Mouse (Mus musculus) stomach, embryonic 14.5 days (tissue): ENCODE results near the gene Tnfrsf19. TPM values are rescaled to one million over a fixed set of nuclear protein-coding genes. Genes with fewer than 3 reads are reported as not detected.
A peak's percentile ranks its signal among the peaks of the same experiment; 100 is the strongest.

Source experiments
- ATAC-seq: fragments of 200-750 bp; cut with Nextera tagmentation; 2 replicates; pipeline ENCODE4 v1.8.0; 2017; ENCODE audit warnings: low read depth, moderate TSS enrichment; ENCODE audit not compliant: insufficient number of reproducible peaks, insufficient read depth, low FRiP score
- H3K27ac ChIP-seq: fragments of 300-500 bp; sonication (generic); 2 replicates; pipeline ENCODE4 v1.5.1; 2014; ENCODE audit warnings: mild to moderate bottlenecking, low read length, moderate library complexity, mixed read lengths
- H3K27me3 ChIP-seq: fragments of 300-500 bp; sonication (generic); 2 replicates; pipeline ENCODE4 v1.6.1; 2014; ENCODE audit warnings: low read length, control low read depth, mixed read lengths; ENCODE audit not compliant: control insufficient read depth, insufficient read depth
- H3K36me3 ChIP-seq: fragments of 300-500 bp; sonication (generic); 2 replicates; pipeline ENCODE4 v1.6.1; 2014; ENCODE audit warnings: mild to moderate bottlenecking, control low read depth, low read length, moderate library complexity, mixed read lengths; ENCODE audit not compliant: control insufficient read depth, insufficient read depth
- H3K4me1 ChIP-seq: fragments of 300-500 bp; sonication (generic); 2 replicates; pipeline ENCODE4 v1.6.1; 2014; ENCODE audit warnings: low read length, control low read depth, mixed read lengths; ENCODE audit not compliant: control insufficient read depth, insufficient read depth
- H3K4me2 ChIP-seq: fragments of 300-500 bp; sonication (generic); replicated peaks from 2 replicates; pipeline ENCODE4 v1.6.1; 2014; ENCODE audit warnings: low read depth, low read length, control low read depth
- H3K4me3 ChIP-seq: fragments of 300-500 bp; sonication (generic); 2 replicates; pipeline ENCODE4 v1.5.1; 2014; ENCODE audit warnings: low read depth, low read length, control low read depth
- H3K9ac ChIP-seq: fragments of 300-500 bp; sonication (generic); replicated peaks from 2 replicates; pipeline ENCODE4 v1.6.1; 2014; ENCODE audit warnings: low read depth, mild to moderate bottlenecking, control low read depth, low read length, moderate library complexity, mixed read lengths
- H3K9me3 ChIP-seq: fragments of 300-500 bp; sonication (generic); 2 replicates; pipeline ENCODE4 v1.6.1; 2016; ENCODE audit warnings: low read depth, low read length, control low read depth; ENCODE audit not compliant: control insufficient read depth
- WGBS: fragments of 180-500 bp; shearing (Covaris S2); extraction: QIAGEN DNeasy Blood & Tissue Kit; methylation state at CpG from one replicate; pipeline ENCODE4 v1.1.7; 2014; 5-methylcytosine and 5-hydroxymethylcytosine counted together
- polyA plus RNA-seq: library from polyadenylated mRNA; unstranded; fragments of >200 nt; fragmentation: Nextera tagmentation; extraction: Ambion mirVana; gene quantifications from 2 replicates; pipeline ENCODE4 v1.2.1, GENCODE M21; 2014

Tnfrsf19 gene
- polyA plus RNA-seq, 1 experiment from 2014 or later = 42.0 TPM

GRCm38 (mm10) chr14:61040236-61040635 is 6.1 kb downstream of the Tnfrsf19 start:
- Histone ChIP-seq H3K36me3 (no peaks in the 10 kb centered on the region), H3K4me1 (peaks cover 29% of the 10 kb centered on the region), H3K4me2 (no peak overlapping the region), H3K27me3 (no peaks in the 10 kb centered on the region), H3K9ac (no peak overlapping the region), H3K9me3 (no peaks in the 10 kb centered on the region), H3K4me3 (no peak overlapping the region), H3K27ac (no peak overlapping the region)
- 91% methylated on average over 13 of the region's 13 CpGs for WGBS
- no peak for ATAC-seq

DNA sequence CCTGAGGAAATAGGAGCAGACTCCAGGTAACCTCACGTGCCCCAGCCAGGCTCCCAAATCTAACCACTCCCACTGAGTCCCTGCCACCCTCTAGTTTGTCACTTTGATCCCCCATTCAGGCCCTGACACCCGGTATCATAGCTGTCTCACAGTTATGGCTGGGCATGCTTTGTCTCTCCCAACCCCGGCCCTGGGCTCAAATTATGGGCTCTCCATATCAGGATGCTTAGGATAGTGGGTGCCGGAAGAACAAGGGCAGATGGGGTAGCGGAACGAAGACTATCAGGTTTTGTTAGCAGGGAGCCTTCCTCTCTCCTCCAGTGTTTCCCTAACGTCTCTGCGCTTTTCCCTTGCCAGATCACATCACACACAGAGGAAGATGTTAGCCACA is 8.2 kb downstream of the Tnfrsf19 start:
- H3K27me3 ChIP-seq = no peaks in the 10 kb centered on the region
- no peak overlapping the region for H3K9ac ChIP-seq
- H3K9me3 ChIP-seq = no peaks in the 10 kb centered on the region
- H3K36me3 ChIP-seq = no peaks in the 10 kb centered on the region
- H3K27ac ChIP-seq = no peak overlapping the region
- H3K4me1 ChIP-seq = peaks cover 19% of the 10 kb centered on the region; the same call in 1 of the 2 replicates
- H3K4me3 ChIP-seq = peak overlapping the region; percentile 59
- WGBS = 34% methylated on average over 8 of the region's 8 CpGs
- peak overlapping the region; percentile 99 for H3K4me2 ChIP-seq
- no peak for ATAC-seq

GRCm38 (mm10) chr14:61037321-61038081 is 8.8 kb downstream of the Tnfrsf19 start:
- 1% methylated on average over 40 of the region's 40 CpGs for WGBS
- Histone ChIP-seq H3K27me3 (no peaks in the 10 kb centered on the region), H3K9ac (peak overlapping the region; percentile 42), H3K4me3 (peak overlapping the region; percentile 59), H3K4me2 (peak overlapping the region; percentile 99), H3K27ac (peak overlapping the region; percentile 15; the same call in 1 of the 2 replicates), H3K9me3 (no peaks in the 10 kb centered on the region), H3K4me1 (peaks cover 19% of the 10 kb centered on the region; the same call in 1 of the 2 replicates), H3K36me3 (no peaks in the 10 kb centered on the region)
- peak; percentile 87 for ATAC-seq

- no peaks in the 10 kb centered on the region for H3K36me3 ChIP-seq
- WGBS = 95% methylated on average over 6 of the region's 6 CpGs
- 0 out of 2 replicates have a peak, but pooled peaks cover 3% of the 10 kb centered on the region for H3K4me1 ChIP-seq
- no peak overlapping the region for H3K27ac ChIP-seq
- no peaks in the 10 kb centered on the region for H3K27me3 ChIP-seq
- no peak for ATAC-seq
- no peaks in the 10 kb centered on the region for H3K9me3 ChIP-seq
- H3K4me2 ChIP-seq = no peak overlapping the region
- no peak overlapping the region for H3K4me3 ChIP-seq
- H3K9ac ChIP-seq = no peak overlapping the region
Observed at GRCm38 (mm10) chr14:61030366-61030765, 15.9 kb downstream of the Tnfrsf19 start.

DNA sequence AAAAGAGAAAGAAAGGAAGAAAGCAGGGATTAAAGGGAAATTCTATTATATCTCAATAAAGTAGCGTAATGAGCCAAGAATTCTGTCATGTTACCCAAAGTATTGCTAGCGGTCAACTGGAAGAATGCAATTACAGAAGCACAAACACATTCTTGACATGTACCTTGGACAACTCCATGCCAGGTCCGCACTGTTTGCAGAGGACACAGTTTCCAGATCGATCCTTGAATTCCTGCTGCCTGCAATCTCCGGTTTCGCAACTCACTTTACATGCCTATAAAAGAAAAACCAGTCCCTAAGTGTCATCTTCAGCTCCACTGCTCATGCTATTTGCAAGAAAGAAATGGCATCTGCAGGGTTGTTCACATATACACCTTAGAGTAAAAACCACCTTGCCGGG is 22.3 kb downstream of the Tnfrsf19 start:
- Histone ChIP-seq H3K4me2 (no peak overlapping the region), H3K9ac (no peak overlapping the region), H3K9me3 (no peaks in the 10 kb centered on the region), H3K27ac (no peak overlapping the region), H3K27me3 (no peaks in the 10 kb centered on the region), H3K4me3 (no peak overlapping the region), H3K4me1 (no peaks in the 10 kb centered on the region), H3K36me3 (no peaks in the 10 kb centered on the region)
- ATAC-seq = no peak
- 87% methylated on average over 7 of the region's 7 CpGs for WGBS

DNA sequence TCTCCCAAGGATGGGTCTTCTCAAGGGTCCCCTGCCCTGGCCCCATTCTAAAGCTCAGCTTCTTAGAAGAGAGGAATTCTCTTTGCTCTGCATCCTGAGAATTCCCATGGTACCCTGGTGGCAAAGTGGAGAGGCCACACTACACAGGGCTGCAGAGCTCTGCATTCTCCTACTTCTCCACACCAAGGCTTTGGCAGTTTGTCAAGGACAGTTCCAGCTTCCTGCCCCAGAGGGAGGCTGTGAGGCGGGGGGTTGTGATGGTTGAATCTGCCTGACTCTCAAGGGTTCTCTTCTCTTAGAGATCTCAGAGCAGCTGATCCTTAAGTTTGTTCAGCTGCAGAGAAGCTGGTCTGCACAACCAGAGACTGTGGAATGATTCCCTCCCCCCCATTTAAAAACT is 23.9 kb downstream of the Tnfrsf19 start:
- Histone ChIP-seq H3K27ac (no peak overlapping the region), H3K9ac (no peak overlapping the region), H3K4me2 (no peak overlapping the region), H3K27me3 (no peaks in the 10 kb centered on the region), H3K9me3 (no peaks in the 10 kb centered on the region), H3K4me1 (peaks cover 3% of the 10 kb centered on the region; the same call in 1 of the 2 replicates), H3K4me3 (no peak overlapping the region), H3K36me3 (no peaks in the 10 kb centered on the region)
- WGBS = 86% methylated on average over 1 of the region's 1 CpGs
- ATAC-seq = no peak

- H3K4me2 ChIP-seq = no peak overlapping the region
- H3K27me3 ChIP-seq = no peaks in the 10 kb centered on the region
- no peak overlapping the region for H3K27ac ChIP-seq
- H3K4me3 ChIP-seq = no peak overlapping the region
- peaks cover 3% of the 10 kb centered on the region; the same call in 1 of the 2 replicates for H3K4me1 ChIP-seq
- H3K9me3 ChIP-seq = no peaks in the 10 kb centered on the region
- 57% methylated on average over 2 of the region's 2 CpGs for WGBS
- ATAC-seq = no peak
- no peaks in the 10 kb centered on the region for H3K36me3 ChIP-seq
- H3K9ac ChIP-seq = no peak overlapping the region
Observed at GRCm38 (mm10) chr14:61020968-61021367, 25.3 kb downstream of the Tnfrsf19 start.

DNA sequence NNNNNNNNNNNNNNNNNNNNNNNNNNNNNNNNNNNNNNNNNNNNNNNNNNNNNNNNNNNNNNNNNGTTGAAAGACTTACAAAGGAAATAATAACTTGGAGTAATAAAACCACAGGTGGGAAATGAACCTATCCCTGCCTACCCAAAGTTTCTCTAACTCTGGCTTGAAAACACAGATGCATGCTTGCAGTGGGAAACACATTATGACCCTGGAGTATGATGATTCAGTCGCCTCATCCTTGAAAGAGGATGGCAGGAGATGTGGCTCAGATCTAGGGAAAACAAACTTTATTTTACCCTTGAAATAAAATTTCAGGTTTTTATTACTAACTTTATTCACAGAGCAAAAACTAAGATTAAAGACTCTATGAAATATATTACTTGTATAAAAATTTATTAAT is 26.4 kb downstream of the Tnfrsf19 start:
- H3K36me3 ChIP-seq = no peaks in the 10 kb centered on the region
- H3K27ac ChIP-seq = no peak overlapping the region
- no peak overlapping the region for H3K4me3 ChIP-seq
- WGBS = 81% methylated on average over 1 of the region's 1 CpGs
- no peaks in the 10 kb centered on the region for H3K9me3 ChIP-seq
- no peak for ATAC-seq
- no peaks in the 10 kb centered on the region for H3K27me3 ChIP-seq
- H3K4me1 ChIP-seq = peaks cover 3% of the 10 kb centered on the region; the same call in 1 of the 2 replicates
- no peak overlapping the region for H3K9ac ChIP-seq
- H3K4me2 ChIP-seq = no peak overlapping the region

GRCm38 (mm10) chr14:61014544-61014943 is 31.7 kb downstream of the Tnfrsf19 start:
- no peak overlapping the region for H3K4me3 ChIP-seq
- no peaks in the 10 kb centered on the region for H3K36me3 ChIP-seq
- peaks cover 3% of the 10 kb centered on the region for H3K4me1 ChIP-seq
- no peaks in the 10 kb centered on the region for H3K27me3 ChIP-seq
- ATAC-seq = no peak
- WGBS = 78% methylated on average over 15 of the region's 15 CpGs
- H3K27ac ChIP-seq = no peak overlapping the region
- no peak overlapping the region for H3K9ac ChIP-seq
- H3K9me3 ChIP-seq = no peaks in the 10 kb centered on the region
- no peak overlapping the region for H3K4me2 ChIP-seq
